Mouse (Mus musculus) heart, adult 18-20 months (tissue): ENCODE data around the gene Slc4a11. TPM values are rescaled to one million over a fixed set of nuclear protein-coding genes. Genes with fewer than 3 reads are reported as not detected.

Experiments used
- total RNA-seq, 2 experiments: library from RNA; stranded (reverse); gene quantifications; 2 replicates each; pipeline ENCODE4 v1.2.3; 2021

Gene Slc4a11
- total RNA-seq, 2 experiments from 2014 or later, result 0.20 to 0.36 TPM

Other genes with a start within 250 kb of the Slc4a11 start
- 10 to 100 TPM; 40.9 to 47.9 TPM for gene Ptpra, start 247.2 kb downstream of the Slc4a11 start, total RNA-seq
- gene Mrps26, start 133.8 kb downstream of the Slc4a11 start, total RNA-seq, result 10 to 100 TPM; 68.5 to 72.4 TPM
- not detected for gene Oxt, start 121.3 kb downstream of the Slc4a11 start, total RNA-seq
- gene Avp, start 115.0 kb downstream of the Slc4a11 start, total RNA-seq, result 10 to 100 TPM; 15.5 to 25.6 TPM
- gene Fastkd5, start 67.5 kb downstream of the Slc4a11 start, total RNA-seq, result 1 to 10 TPM; 7.7 to 7.9 TPM
- 1 to 10 TPM; 4.1 to 4.6 TPM for gene Ubox5, start 67.5 kb downstream of the Slc4a11 start, total RNA-seq
- gene Lzts3, start 54.7 kb downstream of the Slc4a11 start, total RNA-seq, result 1 to 10 TPM; 4.8 to 5.7 TPM
- 10 to 100 TPM; 85.2 to 97.5 TPM for gene Ddrgk1, start 32.9 kb downstream of the Slc4a11 start, total RNA-seq
- 10 to 100 TPM; 14.6 to 17.7 TPM for gene Itpa, start 29.9 kb downstream of the Slc4a11 start, total RNA-seq
- gene 4930402H24Rik, start 208.9 kb upstream of the Slc4a11 start, total RNA-seq, result 10 to 100 TPM; 47.4 to 50.7 TPM
- gene Atrn, start 209.0 kb upstream of the Slc4a11 start, total RNA-seq, result 10 to 100 TPM; 22.3 to 24.5 TPM